Mouse (Mus musculus) forebrain, embryonic 16.5 days (tissue): ENCODE data around the gene Spink4. TPM values are rescaled to one million over a fixed set of nuclear protein-coding genes. Genes with fewer than 3 reads are reported as not detected.

Experiments
- polyA plus RNA-seq: library from polyadenylated mRNA; unstranded; fragments of >200 nt; fragmentation: Nextera tagmentation; extraction: Ambion mirVana; gene quantifications from 2 replicates; pipeline ENCODE4 v1.2.1, GENCODE M21; 2015

Spink4 gene
- polyA plus RNA-seq, 1 experiment from 2014 or later = not detected

Other genes starting within 250 kb of the Spink4 start
- gene Aptx, start 216.9 kb upstream of the Spink4 start, polyA plus RNA-seq = 56.9 and 64.9 TPM in 2 replicates
- 686 and 721 TPM in 2 replicates for gene Dnaja1, start 197.9 kb upstream of the Spink4 start, polyA plus RNA-seq
- 155 and 165 TPM in 2 replicates for gene Smu1, start 162.1 kb upstream of the Spink4 start, polyA plus RNA-seq
- gene B4galt1, start 66.0 kb upstream of the Spink4 start, polyA plus RNA-seq = 6.9 and 7.7 TPM in 2 replicates
- gene Bag1, start 28.2 kb downstream of the Spink4 start, polyA plus RNA-seq = 180 and 214 TPM in 2 replicates
- 167 and 183 TPM in 2 replicates for gene Chmp5, start 28.4 kb downstream of the Spink4 start, polyA plus RNA-seq
- gene Nfx1, start 50.9 kb downstream of the Spink4 start, polyA plus RNA-seq = 133 and 141 TPM in 2 replicates
- gene Aqp7, start 128.1 kb downstream of the Spink4 start, polyA plus RNA-seq = 0.11 TPM in 1 of 2 replicates, not detected in the other
- gene Aqp3, start 178.1 kb downstream of the Spink4 start, polyA plus RNA-seq = 0.11 and 0.45 TPM in 2 replicates
- 41.7 and 45.6 TPM in 2 replicates for gene Nol6, start 204.4 kb downstream of the Spink4 start, polyA plus RNA-seq
- 51.4 and 56.2 TPM in 2 replicates for gene Ube2r2, start 215.7 kb downstream of the Spink4 start, polyA plus RNA-seq